Comparison of ENCODE assay signal across 21 mouse cellular contexts in the genomic region with DNA sequence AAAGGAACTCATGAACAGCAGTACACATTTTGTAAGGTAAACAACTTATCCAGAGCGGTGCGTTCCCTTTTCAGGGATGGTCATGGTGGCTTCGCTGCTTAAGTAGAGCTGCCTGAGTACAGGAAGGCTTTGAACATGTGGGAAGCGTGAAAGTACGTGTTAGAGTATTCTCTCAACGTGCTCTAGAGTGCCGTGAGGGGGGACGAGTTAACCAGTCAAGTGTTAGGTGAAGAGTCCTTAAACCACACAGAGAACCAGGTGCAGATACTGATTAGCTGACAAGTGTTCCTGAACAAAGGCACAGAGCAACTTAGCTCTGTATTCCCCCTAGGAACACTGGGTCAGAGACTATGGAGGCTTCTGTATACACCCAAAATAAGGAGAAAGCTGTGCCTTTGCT. TPM values are rescaled to one million over a fixed set of nuclear protein-coding genes. Genes with fewer than 3 reads are reported as not detected.
DNase-seq lines count a peak whose midpoint lies in the region; ATAC-seq and TF ChIP-seq lines count a peak whose summit lies in the region.
"Had no signal": no experiment of that assay in that cellular context is flagged by ENCODE, and none has a peak within 500 bp of the region (broad histone marks: within the 10 kb centered on the region; RNA-seq: fewer than 3 reads in every experiment).

No protein-coding gene starts in this region.

- H3K36me3 ChIP-seq in heart, embryonic 10.5 days, result peaks cover 68% of the 10 kb centered on the region
- H3K36me3 ChIP-seq in heart, embryonic 11.5 days (ENCODE audit: control insufficient read depth, insufficient read depth, low read length), result peaks cover 4% of the 10 kb centered on the region; the same call in 1 of the 2 replicates
- H3K36me3 ChIP-seq in lung, embryonic 16.5 days (ENCODE audit: control insufficient read depth, insufficient read depth, low read length), result peaks cover 36% of the 10 kb centered on the region
- H3K36me3 ChIP-seq in lung, postnatal 0 days (ENCODE audit: insufficient read depth, low read length), result peaks cover 16% of the 10 kb centered on the region; the same call in 1 of the 2 replicates
- H3K36me3 ChIP-seq in midbrain, embryonic 11.5 days (ENCODE audit: control insufficient read depth, insufficient read depth, low read length), result peaks cover 15% of the 10 kb centered on the region
- H3K36me3 ChIP-seq in midbrain, postnatal 0 days (ENCODE audit: insufficient read depth, low read length), result peaks cover 21% of the 10 kb centered on the region

- H3K27ac ChIP-seq in heart, embryonic 10.5 days, result no peak overlapping the region
- H3K27ac ChIP-seq in heart, embryonic 11.5 days (ENCODE audit: low read depth, low read length), result no peak overlapping the region
- no peak overlapping the region for H3K27ac ChIP-seq in lung, embryonic 16.5 days (ENCODE audit: low read length)
- no peak overlapping the region for H3K27ac ChIP-seq in lung, postnatal 0 days (ENCODE audit: low read length)
- H3K27ac ChIP-seq in midbrain, embryonic 11.5 days (ENCODE audit: low read depth, low read length), result no peak overlapping the region
- no peak overlapping the region for H3K27ac ChIP-seq in midbrain, postnatal 0 days (ENCODE audit: low read depth, low read length)

- H3K4me1 ChIP-seq in heart, embryonic 10.5 days, result no peaks in the 10 kb centered on the region
- no peaks in the 10 kb centered on the region for H3K4me1 ChIP-seq in heart, embryonic 11.5 days (ENCODE audit: control insufficient read depth, insufficient read depth, low read length)
- H3K4me1 ChIP-seq in lung, embryonic 16.5 days (replicated peaks; ENCODE audit: control insufficient read depth, insufficient read depth, low read length), result no peaks in the 10 kb centered on the region
- H3K4me1 ChIP-seq in lung, adult 2 months (ENCODE audit: control insufficient read depth, insufficient read depth, low read length), result no peaks in the 10 kb centered on the region
- no peaks in the 10 kb centered on the region for H3K4me1 ChIP-seq in lung, postnatal 0 days (ENCODE audit: insufficient read depth, low read depth, low read length)
- H3K4me1 ChIP-seq in midbrain, embryonic 11.5 days (ENCODE audit: control insufficient read depth, insufficient read depth, low read length), result no peaks in the 10 kb centered on the region
- no peaks in the 10 kb centered on the region for H3K4me1 ChIP-seq in midbrain, postnatal 0 days (ENCODE audit: insufficient read depth, low read length)

- no peaks in the 10 kb centered on the region for H3K9me3 ChIP-seq in heart, embryonic 10.5 days
- no peaks in the 10 kb centered on the region for H3K9me3 ChIP-seq in heart, embryonic 11.5 days (replicated peaks; ENCODE audit: control insufficient read depth, low read length)
- H3K9me3 ChIP-seq in lung, embryonic 16.5 days (ENCODE audit: control insufficient read depth, low read length), result no peaks in the 10 kb centered on the region
- no peaks in the 10 kb centered on the region for H3K9me3 ChIP-seq in lung, postnatal 0 days (ENCODE audit: low read length)
- H3K9me3 ChIP-seq in midbrain, embryonic 11.5 days (ENCODE audit: control insufficient read depth, low read length), result no peaks in the 10 kb centered on the region
- H3K9me3 ChIP-seq in midbrain, postnatal 0 days (ENCODE audit: low read length), result no peaks in the 10 kb centered on the region

- no peak overlapping the region for H3K4me2 ChIP-seq in heart, embryonic 11.5 days
- no peak overlapping the region for H3K4me2 ChIP-seq in lung, embryonic 16.5 days (ENCODE audit: low read depth, low read length)
- no peak overlapping the region for H3K4me2 ChIP-seq in lung, postnatal 0 days (replicated peaks; ENCODE audit: low read depth, low read length)
- no peak overlapping the region for H3K4me2 ChIP-seq in midbrain, embryonic 11.5 days
- no peak overlapping the region for H3K4me2 ChIP-seq in midbrain, postnatal 0 days (ENCODE audit: low read depth, low read length, poor library complexity, severe bottlenecking)

- TF ChIP-seq CTCF in lung, adult 2 months (IDR thresholded peaks at IDR 0.05; ENCODE audit: insufficient read depth, low read length), result no peak
- TF ChIP-seq CTCF in lung, postnatal 0 days (IDR thresholded peaks at IDR 0.05), result no peak
- TF ChIP-seq CTCF in midbrain, postnatal 0 days (IDR thresholded peaks at IDR 0.05), result no peak

- no peak for TF ChIP-seq POLR2A in lung, adult 2 months (IDR thresholded peaks at IDR 0.05; ENCODE audit: borderline replicate concordance, extremely low read depth, low read depth, low read length)

- WGBS in heart, embryonic 10.5 days, result 72% methylated on average over 8 of the region's 8 CpGs
- WGBS in heart, embryonic 11.5 days (ENCODE audit: insufficient replicate concordance), result 77% methylated on average over 8 of the region's 8 CpGs
- 69% methylated on average over 8 of the region's 8 CpGs for WGBS in lung, embryonic 16.5 days
- 83% methylated on average over 8 of the region's 8 CpGs for WGBS in lung, adult 2 months
- WGBS in lung, postnatal 0 days, result 54% methylated on average over 8 of the region's 8 CpGs
- WGBS in midbrain, embryonic 11.5 days, result 94% methylated on average over 8 of the region's 8 CpGs
- 93% methylated on average over 8 of the region's 8 CpGs for WGBS in midbrain, postnatal 0 days

- DNase-seq in heart, embryonic 10.5 days (ENCODE audit: low spot score), result peak; percentile 62
- no peak for DNase-seq in lung, adult 2 months
- peak; percentile 46 for DNase-seq in lung, postnatal 0 days (ENCODE audit: low spot score)
- DNase-seq in lung, postnatal 14 days, result no peak
- DNase-seq in midbrain, embryonic 11.5 days (ENCODE audit: low spot score, missing footprints), result peak; percentile 26
- no peak for DNase-seq in midbrain, postnatal 0 days (ENCODE audit: low spot score)
- DNase-seq: adrenal gland, adult 2 months; adrenal gland, adult 8-10 months; adrenal gland, postnatal 10 days; adrenal gland, postnatal 14 days; adrenal gland, postnatal 25 days; adrenal gland, postnatal 36 days; B cell, adult 2 months; cerebellum, adult 11 months; cerebellum, adult 11-12 months had no signal

- no peaks in the 10 kb centered on the region for H3K27me3 ChIP-seq in heart, embryonic 10.5 days (ENCODE audit: insufficient read depth, poor library complexity, severe bottlenecking)
- H3K27me3 ChIP-seq in heart, embryonic 11.5 days (ENCODE audit: control insufficient read depth, insufficient read depth, low read length), result no peaks in the 10 kb centered on the region
- H3K27me3 ChIP-seq in lung, embryonic 16.5 days (ENCODE audit: control insufficient read depth, insufficient read depth, low read depth, low read length), result no peaks in the 10 kb centered on the region
- no peaks in the 10 kb centered on the region for H3K27me3 ChIP-seq in lung, postnatal 0 days (replicated peaks; ENCODE audit: insufficient read depth, low read length)
- no peaks in the 10 kb centered on the region for H3K27me3 ChIP-seq in midbrain, embryonic 11.5 days (ENCODE audit: control insufficient read depth, insufficient read depth, low read length)
- no peaks in the 10 kb centered on the region for H3K27me3 ChIP-seq in midbrain, postnatal 0 days (ENCODE audit: insufficient read depth, low read length)
- H3K27me3 ChIP-seq: CH12.LX, Patski had no signal

- H3K9ac ChIP-seq in heart, embryonic 11.5 days (ENCODE audit: low read depth, low read length), result no peak overlapping the region
- H3K9ac ChIP-seq in lung, embryonic 16.5 days (ENCODE audit: low read length), result no peak overlapping the region
- no peak overlapping the region for H3K9ac ChIP-seq in lung, postnatal 0 days (replicated peaks; ENCODE audit: low read depth)
- H3K9ac ChIP-seq in midbrain, embryonic 11.5 days (ENCODE audit: low read length), result no peak overlapping the region
- H3K9ac ChIP-seq in midbrain, postnatal 0 days (replicated peaks; ENCODE audit: low read length, poor library complexity, severe bottlenecking), result no peak overlapping the region

- H3K4me3 ChIP-seq in heart, embryonic 10.5 days, result no peak overlapping the region
- H3K4me3 ChIP-seq in heart, embryonic 11.5 days (ENCODE audit: low read depth, low read length), result no peak overlapping the region
- H3K4me3 ChIP-seq in lung, embryonic 16.5 days (ENCODE audit: low read length), result no peak overlapping the region
- H3K4me3 ChIP-seq in lung, adult 2 months (replicated peaks; ENCODE audit: extremely low read depth, low read depth, low read length), result no peak overlapping the region
- no peak overlapping the region for H3K4me3 ChIP-seq in lung, postnatal 0 days (ENCODE audit: low read depth, low read length)
- H3K4me3 ChIP-seq in midbrain, embryonic 11.5 days (ENCODE audit: low read depth, low read length), result no peak overlapping the region
- no peak overlapping the region for H3K4me3 ChIP-seq in midbrain, postnatal 0 days (ENCODE audit: low read depth, low read length)

- no peak for TF ChIP-seq EP300 in lung, postnatal 0 days (IDR thresholded peaks at IDR 0.05)

- ATAC-seq in heart, embryonic 11.5 days (replicated peaks; ENCODE audit: insufficient number of reproducible peaks, low FRiP score, low TSS enrichment), result no peak
- peak; percentile 67 for ATAC-seq in lung, embryonic 16.5 days (ENCODE audit: low read depth)
- peak; percentile 72 for ATAC-seq in lung, postnatal 0 days
- ATAC-seq in midbrain, embryonic 11.5 days (ENCODE audit: low FRiP score), result no peak
- ATAC-seq in midbrain, postnatal 0 days (ENCODE audit: low FRiP score), result no peak
- ATAC-seq: activated CD4-positive, CD25-positive, alpha-beta regulatory T cell, adult 4 months; CD4-positive, CD25-positive, alpha-beta regulatory T cell, adult 4 months; Patski had no signal

RNA-seq across cellular contexts. Expression of a gene that starts 18.0 kb away (rescaled TPM):
- polyA plus RNA-seq in heart, embryonic 10.5 days (2016; fragmentation: Nextera tagmentation; extraction: Ambion mirVana), result 44.0 and 44.5 TPM in 2 replicates
- polyA plus RNA-seq in heart, embryonic 11.5 days (2014; fragmentation: Nextera tagmentation; extraction: Ambion mirVana), result 37.9 and 50.2 TPM in 2 replicates
- 16.9 and 25.9 TPM in 2 replicates for polyA plus RNA-seq in lung, embryonic 16.5 days (2015; fragmentation: Nextera tagmentation; extraction: Ambion mirVana)
- 30.1 and 44.3 TPM in 2 replicates for polyA plus RNA-seq in lung, adult 2 months (2012; rRNA removed)
- 14.5 and 16.4 TPM in 2 replicates for polyA plus RNA-seq in lung, postnatal 0 days (2015; fragmentation: Nextera tagmentation; extraction: Ambion mirVana)
- polyA plus RNA-seq in midbrain, embryonic 11.5 days (2014; fragmentation: Nextera tagmentation; extraction: Ambion mirVana), result 42.4 and 44.5 TPM in 2 replicates
- 38.7 and 40.7 TPM in 2 replicates for total RNA-seq in midbrain, postnatal 0 days (2014; rRNA removed)
- polyA plus RNA-seq in midbrain, postnatal 0 days (2015; fragmentation: Nextera tagmentation; extraction: Ambion mirVana), result 13.1 and 15.5 TPM in 2 replicates

Comparison
In these comparisons a context has a peak if more than half of its experiments do, and no peak if none do; other contexts are left out.
1. DNase-seq: peak in heart, embryonic 10.5 days (single experiment), lung, postnatal 0 days (single experiment) and midbrain, embryonic 11.5 days (single experiment); none in lung, adult 2 months (single experiment), lung, postnatal 14 days (single experiment) and midbrain, postnatal 0 days (single experiment).
2. ATAC-seq: peak in lung, embryonic 16.5 days (single experiment) and lung, postnatal 0 days (single experiment); none in heart, embryonic 11.5 days (single experiment), midbrain, embryonic 11.5 days (single experiment) and midbrain, postnatal 0 days (single experiment).